Mouse (Mus musculus) neural tube, embryonic 11.5 days (tissue): ENCODE results near the gene Rreb1. TPM values are rescaled to one million over a fixed set of nuclear protein-coding genes. Genes with fewer than 3 reads are reported as not detected.

Experiments used
- ATAC-seq: fragments of 200-750 bp; cut with Nextera tagmentation; 2 replicates; pipeline ENCODE4 v1.8.0; 2017; ENCODE audit warnings: moderate number of reproducible peaks, mild to moderate bottlenecking, moderate TSS enrichment, moderate library complexity; ENCODE audit not compliant: insufficient read depth, low FRiP score, low TSS enrichment
- DNase-seq: peaks from one replicate; pipeline ENCODE4 v3.0.0-alpha.2; 2015; ENCODE audit warnings: low spot score
- H3K27ac ChIP-seq: fragments of 300-500 bp; sonication (generic); 2 replicates; pipeline ENCODE4 v1.5.1; 2014; ENCODE audit warnings: low read depth, mild to moderate bottlenecking, low read length
- H3K27me3 ChIP-seq: fragments of 300-500 bp; sonication (generic); 2 replicates; pipeline ENCODE4 v1.6.1; 2014; ENCODE audit warnings: mild to moderate bottlenecking, low read length, mixed read lengths; ENCODE audit not compliant: control insufficient read depth, insufficient read depth
- H3K36me3 ChIP-seq: fragments of 300-500 bp; sonication (generic); 2 replicates; pipeline ENCODE4 v1.6.1; 2014; ENCODE audit warnings: mild to moderate bottlenecking, low read length, moderate library complexity, mixed read lengths; ENCODE audit not compliant: control insufficient read depth, insufficient read depth
- H3K4me1 ChIP-seq: fragments of 300-500 bp; sonication (generic); 2 replicates; pipeline ENCODE4 v1.6.1; 2014; ENCODE audit warnings: low read length, mixed read lengths; ENCODE audit not compliant: control insufficient read depth, insufficient read depth
- H3K4me2 ChIP-seq: fragments of 300-500 bp; sonication (generic); 2 replicates; pipeline ENCODE4 v1.6.1; 2014; ENCODE audit warnings: low read depth, mild to moderate bottlenecking, moderate library complexity
- H3K4me3 ChIP-seq: fragments of 300-500 bp; sonication (generic); 2 replicates; pipeline ENCODE4 v1.5.1; 2014; ENCODE audit warnings: low read depth, low read length
- H3K9ac ChIP-seq: fragments of 300-500 bp; sonication (generic); 2 replicates; pipeline ENCODE4 v1.6.1; 2014; ENCODE audit warnings: mild to moderate bottlenecking, low read length
- H3K9me3 ChIP-seq: fragments of 300-500 bp; sonication (generic); 2 replicates; pipeline ENCODE4 v1.6.1; 2016; ENCODE audit warnings: low read length; ENCODE audit not compliant: control insufficient read depth
- WGBS: fragments of 180-500 bp; shearing (Covaris S2); extraction: QIAGEN DNeasy Blood & Tissue Kit; methylation state at CpG from one replicate; pipeline ENCODE4 v1.1.7; 2014; 5-methylcytosine and 5-hydroxymethylcytosine counted together
- polyA plus RNA-seq: library from polyadenylated mRNA; unstranded; fragments of >200 nt; fragmentation: Nextera tagmentation; extraction: Ambion mirVana; gene quantifications from 2 replicates; pipeline ENCODE4 v1.2.1, GENCODE M21; 2014

Gene Rreb1
- polyA plus RNA-seq, 1 experiment from 2014 or later: 5.9 TPM

DNA sequence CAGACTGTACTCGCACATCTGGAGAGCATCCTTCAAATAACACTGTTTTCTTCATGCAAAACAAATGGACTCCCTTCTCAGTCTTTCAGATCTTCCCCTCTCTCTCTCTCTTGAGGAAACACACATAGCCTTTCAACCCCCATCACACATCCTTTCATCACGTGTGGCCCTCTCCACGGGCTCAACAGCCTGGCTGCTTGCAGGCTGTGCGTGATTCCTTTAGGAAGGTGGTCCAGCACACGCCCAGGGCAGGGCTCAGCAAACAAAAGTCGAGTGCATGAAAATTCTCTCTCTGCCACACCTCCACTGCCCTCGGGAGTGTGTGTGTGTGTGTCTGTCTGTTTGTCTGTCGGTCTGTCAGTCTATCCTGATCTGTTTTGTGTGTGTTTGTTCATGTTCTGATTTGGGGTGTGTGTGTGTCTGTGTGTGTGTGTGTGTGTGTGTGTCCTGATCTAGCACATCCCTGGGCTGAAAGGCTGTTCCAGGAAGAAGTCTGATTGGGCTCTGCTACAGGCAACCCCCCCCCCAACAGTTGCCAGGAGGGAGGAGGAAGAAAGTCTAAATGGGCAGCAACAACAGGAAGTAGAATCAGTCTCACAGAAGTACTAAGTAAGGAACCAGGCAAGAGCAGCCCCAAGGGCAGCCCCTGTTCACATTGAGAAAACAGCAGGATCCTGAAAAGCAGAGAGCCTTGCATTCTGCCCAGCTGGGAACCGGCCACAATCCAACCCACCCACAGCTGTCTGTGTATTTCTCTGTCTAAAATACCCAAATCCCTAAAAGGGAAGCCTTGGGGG lies 26.8 kb upstream of the Rreb1 start:
- Histone ChIP-seq H3K36me3 (no peaks in the 10 kb centered on the region), H3K4me2 (no peak overlapping the region), H3K9ac (no peak overlapping the region), H3K9me3 (no peaks in the 10 kb centered on the region), H3K4me3 (no peak overlapping the region), H3K27ac (no peak overlapping the region), H3K4me1 (0 out of 2 replicates have a peak, but pooled peaks cover 3% of the 10 kb centered on the region), H3K27me3 (no peaks in the 10 kb centered on the region)
- ATAC-seq (no peak), DNase-seq (no peak)
- 60% methylated on average over 9 of the region's 9 CpGs for WGBS

GRCm38 (mm10) chr13:37759341-37760012 lies 18.7 kb upstream of the Rreb1 start:
- no peaks in the 10 kb centered on the region for H3K36me3 ChIP-seq
- WGBS: 81% methylated on average over 10 of the region's 10 CpGs
- H3K9ac ChIP-seq: no peak overlapping the region
- H3K4me3 ChIP-seq: no peak overlapping the region
- no peak overlapping the region for H3K27ac ChIP-seq
- no peak for ATAC-seq
- peaks cover 9% of the 10 kb centered on the region for H3K4me1 ChIP-seq
- H3K27me3 ChIP-seq: no peaks in the 10 kb centered on the region
- no peak for DNase-seq
- no peaks in the 10 kb centered on the region for H3K9me3 ChIP-seq
- H3K4me2 ChIP-seq: no peak overlapping the region

DNA sequence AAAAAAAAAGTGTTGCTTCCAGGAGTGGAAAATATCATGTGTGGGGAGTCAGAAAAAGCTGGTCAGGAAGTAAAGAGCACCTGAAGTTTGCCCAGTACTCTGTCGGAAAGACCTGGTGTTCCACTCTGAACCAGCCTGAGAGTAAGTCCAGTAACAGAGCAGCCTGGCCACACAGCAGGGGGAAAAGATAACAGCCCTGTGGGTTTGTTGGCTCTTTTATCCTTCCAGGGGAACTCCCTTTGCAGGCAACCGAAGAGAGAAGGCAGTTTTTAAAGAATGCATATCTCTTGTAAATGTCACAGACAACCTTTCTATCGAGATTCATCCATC lies 18.2 kb upstream of the Rreb1 start:
- Histone ChIP-seq H3K36me3 (no peaks in the 10 kb centered on the region), H3K27me3 (no peaks in the 10 kb centered on the region), H3K4me3 (no peak overlapping the region), H3K4me2 (no peak overlapping the region), H3K9me3 (no peaks in the 10 kb centered on the region), H3K4me1 (peaks cover 9% of the 10 kb centered on the region), H3K9ac (no peak overlapping the region), H3K27ac (no peak overlapping the region)
- no peak for DNase-seq
- no peak for ATAC-seq
- WGBS: 14% methylated on average over 3 of the region's 3 CpGs

- H3K36me3 ChIP-seq: no peaks in the 10 kb centered on the region
- H3K9ac ChIP-seq: no peak overlapping the region
- H3K4me3 ChIP-seq: no peak overlapping the region
- no peaks in the 10 kb centered on the region for H3K27me3 ChIP-seq
- WGBS: 48% methylated on average over 3 of the region's 3 CpGs
- H3K4me2 ChIP-seq: no peak overlapping the region
- DNase-seq (no peak), ATAC-seq (no peak)
- H3K27ac ChIP-seq: no peak overlapping the region
- no peaks in the 10 kb centered on the region for H3K9me3 ChIP-seq
- peaks cover 9% of the 10 kb centered on the region for H3K4me1 ChIP-seq
Measured at GRCm38 (mm10) chr13:37760373-37760772, 17.8 kb upstream of the Rreb1 start.

DNA sequence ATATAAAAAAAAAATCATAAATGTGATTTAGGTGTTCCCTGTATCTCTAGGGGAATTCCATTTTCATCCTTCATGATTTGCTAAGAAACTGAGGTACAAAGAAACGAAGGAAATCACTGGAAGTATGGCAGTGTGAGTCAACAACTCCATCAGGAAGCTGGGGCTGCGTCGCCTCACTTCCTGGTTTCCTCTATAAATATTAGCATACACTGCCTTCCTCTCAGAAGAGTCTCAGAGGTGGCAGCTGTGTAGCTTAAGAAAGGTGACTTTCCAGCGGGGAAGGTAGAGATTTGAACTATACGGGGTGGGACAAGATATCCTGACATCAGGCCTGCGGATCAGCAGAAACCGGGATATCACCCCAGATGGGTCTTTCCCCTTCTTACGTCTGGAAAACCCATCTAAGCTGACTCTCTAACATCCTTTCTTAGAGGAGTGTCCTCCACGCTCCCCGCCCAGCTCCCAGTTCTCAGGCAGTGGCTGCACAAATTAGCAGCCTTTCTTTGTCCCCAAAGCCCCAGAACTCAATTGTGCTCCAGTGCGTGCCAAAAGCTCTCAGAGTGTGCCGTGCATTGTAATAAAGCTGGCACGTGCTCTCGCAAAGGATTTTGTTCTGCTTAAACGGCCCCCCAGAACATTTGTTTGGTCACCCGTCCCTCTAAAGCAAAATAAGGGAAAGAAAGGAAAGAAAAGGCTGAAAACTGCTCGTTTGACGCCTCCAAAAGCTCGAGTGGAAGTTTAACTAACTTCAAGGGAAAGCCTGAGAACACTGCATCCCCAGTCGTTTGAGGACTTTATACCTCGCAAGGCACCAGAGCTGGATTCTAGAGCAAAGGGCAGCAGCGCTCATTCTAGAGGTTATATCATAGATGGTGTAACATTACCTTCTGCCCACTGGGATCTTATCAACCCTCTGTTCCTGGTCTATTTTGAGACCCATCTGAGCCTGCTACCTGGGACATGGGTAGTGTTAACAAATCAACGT lies 17.0 kb upstream of the Rreb1 start:
- Histone ChIP-seq H3K9ac (peak overlapping the region; percentile 35), H3K27me3 (no peaks in the 10 kb centered on the region), H3K4me1 (peaks cover 9% of the 10 kb centered on the region), H3K4me2 (peak overlapping the region; percentile 29), H3K27ac (no peak overlapping the region), H3K4me3 (no peak overlapping the region), H3K9me3 (no peaks in the 10 kb centered on the region), H3K36me3 (no peaks in the 10 kb centered on the region)
- 22% methylated on average over 23 of the region's 23 CpGs for WGBS
- DNase-seq (peak; percentile 60), ATAC-seq (no peak; the same call in 1 of the 2 replicates)

DNA sequence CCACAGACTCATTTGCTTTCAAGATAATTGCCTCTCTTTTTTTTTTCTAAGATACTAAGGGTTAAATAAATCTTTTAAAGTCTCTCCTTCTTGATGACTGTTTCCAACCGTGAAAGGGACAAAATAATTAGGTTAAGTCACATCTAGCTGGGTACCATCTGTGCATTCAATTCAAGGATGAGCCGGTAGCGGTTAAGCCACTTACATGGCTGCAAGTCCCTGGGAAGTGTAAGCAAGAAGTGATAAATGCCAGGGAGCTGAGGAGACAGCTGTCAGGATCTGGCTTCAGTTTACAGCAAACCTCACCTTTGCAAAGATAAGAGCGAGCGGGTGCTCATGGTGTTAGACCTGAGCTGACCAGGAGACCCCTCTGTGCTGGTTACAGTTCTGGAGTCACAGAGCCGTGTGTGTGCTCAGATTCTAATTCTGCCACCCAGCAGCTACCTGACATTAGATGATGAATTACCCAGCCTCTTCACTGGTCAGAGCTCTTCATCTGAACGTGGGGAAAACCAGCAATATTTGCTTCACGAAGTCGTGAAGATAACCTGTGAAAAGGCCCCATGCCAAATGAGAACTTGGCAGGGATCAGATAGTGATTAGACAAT lies 14.3 kb upstream of the Rreb1 start:
- Histone ChIP-seq H3K4me1 (peaks cover 9% of the 10 kb centered on the region), H3K4me2 (no peak overlapping the region), H3K27me3 (no peaks in the 10 kb centered on the region), H3K27ac (no peak overlapping the region), H3K9me3 (no peaks in the 10 kb centered on the region), H3K9ac (no peak overlapping the region), H3K4me3 (no peak overlapping the region), H3K36me3 (no peaks in the 10 kb centered on the region)
- DNase-seq: no peak
- ATAC-seq: no peak
- WGBS: 71% methylated on average over 9 of the region's 9 CpGs

- 36% methylated on average over 1 of the region's 1 CpGs for WGBS
- DNase-seq (no peak), ATAC-seq (no peak)
Measured at GRCm38 (mm10) chr13:37769777-37770176, 8.4 kb upstream of the Rreb1 start.

DNA sequence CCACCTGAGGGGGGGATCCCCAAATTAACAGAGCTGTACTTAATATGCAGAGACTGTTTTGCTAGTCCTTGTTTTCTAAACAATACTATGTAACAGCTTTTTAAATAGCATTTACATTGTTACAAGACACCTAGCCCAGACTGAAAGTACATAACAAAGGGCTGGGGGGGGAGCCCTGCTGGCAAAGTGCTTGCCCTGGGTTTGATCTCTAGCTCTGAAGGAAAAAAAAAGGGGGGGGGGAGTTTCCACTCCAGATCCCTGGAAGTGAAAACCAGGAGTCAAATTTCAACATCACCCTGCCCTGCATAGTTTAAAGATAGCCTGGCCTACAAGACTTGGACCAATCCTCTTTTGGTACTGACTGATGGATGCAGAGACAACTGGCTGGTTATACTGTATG lies 4.7 kb upstream of the Rreb1 start:
- no peak overlapping the region for H3K4me2 ChIP-seq
- ATAC-seq: no peak

More at GRCm38 (mm10) chr13:37769777-37770176, 8.4 kb upstream of the Rreb1 start:
- Histone ChIP-seq H3K36me3 (no peaks in the 10 kb centered on the region), H3K4me1 (no peaks in the 10 kb centered on the region; the same call in 1 of the 2 replicates), H3K27me3 (no peaks in the 10 kb centered on the region), H3K27ac (no peak overlapping the region), H3K4me2 (no peak overlapping the region), H3K9ac (no peak overlapping the region), H3K4me3 (no peak overlapping the region), H3K9me3 (no peaks in the 10 kb centered on the region)

More for the DNA sequence above, 4.7 kb upstream of the Rreb1 start:
- H3K4me3 ChIP-seq: no peak overlapping the region
- H3K9ac ChIP-seq: no peak overlapping the region
- no peaks in the 10 kb centered on the region for H3K36me3 ChIP-seq
- no peaks in the 10 kb centered on the region for H3K9me3 ChIP-seq
- H3K27ac ChIP-seq: no peak overlapping the region
- DNase-seq: no peak
- H3K4me1 ChIP-seq: no peaks in the 10 kb centered on the region; the same call in 1 of the 2 replicates
- peaks cover 10% of the 10 kb centered on the region for H3K27me3 ChIP-seq
